Mouse (Mus musculus) midbrain, postnatal 0 days (tissue): Measurements from ENCODE around the gene Gm5089. TPM values are rescaled to one million over a fixed set of nuclear protein-coding genes. Genes with fewer than 3 reads are reported as not detected.

Source experiments
- ATAC-seq: fragments of 200-750 bp; cut with Nextera tagmentation; 2 replicates; pipeline ENCODE4 v1.8.0; 2017; ENCODE audit warnings: moderate number of reproducible peaks, mild to moderate bottlenecking, moderate TSS enrichment, moderate library complexity; ENCODE audit not compliant: low FRiP score
- DNase-seq: peaks from one replicate; pipeline ENCODE4 v3.0.0-alpha.2; 2015; ENCODE audit warnings: low spot score
- H3K27ac ChIP-seq: fragments of 300-500 bp; sonication (generic); 2 replicates; pipeline ENCODE4 v1.5.1; 2014; ENCODE audit warnings: low read depth, mild to moderate bottlenecking, low read length, mixed read lengths
- H3K27me3 ChIP-seq: fragments of 300-500 bp; sonication (generic); 2 replicates; pipeline ENCODE4 v1.6.1; 2014; ENCODE audit warnings: low read length, control low read depth, mixed read lengths; ENCODE audit not compliant: insufficient read depth
- H3K36me3 ChIP-seq: fragments of 300-500 bp; sonication (generic); 2 replicates; pipeline ENCODE4 v1.6.1; 2014; ENCODE audit warnings: low read length, control low read depth, mixed read lengths; ENCODE audit not compliant: insufficient read depth
- H3K4me1 ChIP-seq: fragments of 300-500 bp; sonication (generic); 2 replicates; pipeline ENCODE4 v1.6.1; 2014; ENCODE audit warnings: mild to moderate bottlenecking, control low read depth, antibody characterized with exemption, low read length, mixed read lengths; ENCODE audit not compliant: insufficient read depth
- H3K4me2 ChIP-seq: fragments of 300-500 bp; sonication (generic); 2 replicates; pipeline ENCODE4 v1.6.1; 2014; ENCODE audit warnings: low read depth, mild to moderate bottlenecking, low read length, mixed read lengths; ENCODE audit not compliant: poor library complexity, severe bottlenecking
- H3K4me3 ChIP-seq: fragments of 300-500 bp; sonication (generic); 2 replicates; pipeline ENCODE4 v1.5.1; 2014; ENCODE audit warnings: low read depth, mild to moderate bottlenecking, low read length, moderate library complexity
- H3K9ac ChIP-seq: fragments of 300-500 bp; sonication (generic); replicated peaks from 2 replicates; pipeline ENCODE4 v1.6.1; 2014; ENCODE audit warnings: mild to moderate bottlenecking, low read length, moderate library complexity, mixed read lengths; ENCODE audit not compliant: poor library complexity, severe bottlenecking
- H3K9me3 ChIP-seq: fragments of 300-500 bp; sonication (generic); 2 replicates; pipeline ENCODE4 v1.6.1; 2016; ENCODE audit warnings: low read length, control low read depth
- CTCF ChIP-seq: IDR thresholded peaks from 2 replicates; pipeline ENCODE4 v1.5.1; 2016; ENCODE audit warnings: antibody characterized with exemption, mild to moderate bottlenecking
- WGBS: fragments of 180-500 bp; shearing (Covaris S2); extraction: QIAGEN DNeasy Blood & Tissue Kit; methylation state at CpG from one replicate; pipeline ENCODE4 v1.1.7; 2014; 5-methylcytosine and 5-hydroxymethylcytosine counted together
- polyA plus RNA-seq: library from polyadenylated mRNA; unstranded; fragments of >200 nt; fragmentation: Nextera tagmentation; extraction: Ambion mirVana; gene quantifications from 2 replicates; pipeline ENCODE4 v1.2.1, GENCODE M21; 2015
- total RNA-seq: library from RNA; depleted of rRNA; stranded (reverse); fragments of >200 nt; gene quantifications from 2 replicates; pipeline ENCODE4 v1.2.3, GENCODE M21; 2014; rRNA removed

Gene Gm5089
- total RNA-seq (1.9 TPM in 1 of 2 replicates, not detected in the other), polyA plus RNA-seq (0.07 TPM in 1 of 2 replicates, not detected in the other)

- under 1% methylated on average over 56 of the region's 59 CpGs for WGBS
- ATAC-seq, result no peak
- no peak for TF ChIP-seq CTCF
Observed at GRCm38 (mm10) chr14:122450496-122451382, at the start of gene Gm5089. Gm5089 (minus strand) TSS chr14:122451115.

GRCm38 (mm10) chr14:122492015-122492414, 41.1 kb upstream of the Gm5089 start:
- TF ChIP-seq CTCF, result no peak
- Histone ChIP-seq H3K9me3 (no peaks in the 10 kb centered on the region), H3K36me3 (no peaks in the 10 kb centered on the region), H3K27ac (no peak overlapping the region), H3K4me1 (no peaks in the 10 kb centered on the region), H3K4me2 (no peak overlapping the region), H3K27me3 (peaks cover 28% of the 10 kb centered on the region), H3K4me3 (no peak overlapping the region), H3K9ac (no peak overlapping the region)
- WGBS, result 71% methylated on average over 1 of the region's 1 CpGs
- ATAC-seq (no peak), DNase-seq (no peak)

More at GRCm38 (mm10) chr14:122450496-122451382, at the start of gene Gm5089:
- peak within 1 kb of the TSS; percentile 54 for H3K4me2 ChIP-seq
- H3K27me3 ChIP-seq, result peaks cover 55% of the 10 kb centered on the region
- H3K4me1 ChIP-seq, result 0 out of 2 replicates have a peak, but pooled peaks cover 4% of the 10 kb centered on the region
- H3K9ac ChIP-seq, result peak within 1 kb of the TSS; percentile 46
- H3K4me3 ChIP-seq, result peak within 1 kb of the TSS; percentile 34
- no peaks in the 10 kb centered on the region for H3K9me3 ChIP-seq
- 0 out of 2 replicates have a peak within 1 kb of the TSS, but pooled peaks have one; percentile 34 for H3K27ac ChIP-seq
- peak; percentile 71 for DNase-seq
- no peaks in the 10 kb centered on the region for H3K36me3 ChIP-seq

- Histone ChIP-seq H3K9ac (no peak overlapping the region), H3K27ac (no peak overlapping the region), H3K9me3 (no peaks in the 10 kb centered on the region), H3K4me2 (no peak overlapping the region), H3K27me3 (peaks cover 31% of the 10 kb centered on the region), H3K36me3 (no peaks in the 10 kb centered on the region), H3K4me3 (no peak overlapping the region), H3K4me1 (no peaks in the 10 kb centered on the region)
- ATAC-seq, result no peak
- TF ChIP-seq CTCF, result no peak
- 79% methylated on average over 6 of the region's 6 CpGs for WGBS
- no peak for DNase-seq
Observed at GRCm38 (mm10) chr14:122491521-122491920, 40.6 kb upstream of the Gm5089 start.

- Histone ChIP-seq H3K4me1 (no peaks in the 10 kb centered on the region), H3K9me3 (no peaks in the 10 kb centered on the region), H3K27me3 (peaks cover 35% of the 10 kb centered on the region), H3K9ac (no peak within 1 kb of the TSS), H3K27ac (peak within 1 kb of the TSS; percentile 8; the same call in 1 of the 2 replicates), H3K4me3 (peak within 1 kb of the TSS; percentile 17; the same call in 1 of the 2 replicates), H3K4me2 (peak within 1 kb of the TSS; percentile 32), H3K36me3 (no peaks in the 10 kb centered on the region)
- DNase-seq (no peak), ATAC-seq (peak; percentile 68)
- 3% methylated on average over 48 of the region's 51 CpGs for WGBS
- no peak for TF ChIP-seq CTCF
Observed at GRCm38 (mm10) chr14:122490441-122491328, 39.8 kb upstream of the Gm5089 start, which contains the start of gene Gm10837. Gm10837 (plus strand) TSS chr14:122490586.

GRCm38 (mm10) chr14:122489686-122490414, 38.9 kb upstream of the Gm5089 start:
- Histone ChIP-seq H3K4me2 (no peak overlapping the region), H3K4me1 (no peaks in the 10 kb centered on the region), H3K36me3 (no peaks in the 10 kb centered on the region), H3K9me3 (no peaks in the 10 kb centered on the region), H3K9ac (no peak overlapping the region), H3K4me3 (peak overlapping the region; percentile 17; the same call in 1 of the 2 replicates), H3K27me3 (peaks cover 37% of the 10 kb centered on the region), H3K27ac (no peak overlapping the region)
- WGBS, result 7% methylated on average over 12 of the region's 12 CpGs
- ATAC-seq (no peak), DNase-seq (no peak)
- TF ChIP-seq CTCF, result no peak
